Mouse (Mus musculus) hindbrain, embryonic 11.5 days (tissue): ENCODE measurements around the gene Cdk14. TPM values are rescaled to one million over a fixed set of nuclear protein-coding genes. Genes with fewer than 3 reads are reported as not detected.
A peak's percentile ranks its signal among the peaks of the same experiment; 100 is the strongest.

Source experiments
- ATAC-seq: fragments of 200-750 bp; cut with Nextera tagmentation; 2 replicates; pipeline ENCODE4 v1.8.0; 2017; ENCODE audit warnings: mild to moderate bottlenecking, moderate TSS enrichment, moderate library complexity; ENCODE audit not compliant: low FRiP score
- DNase-seq: peaks from one replicate; pipeline ENCODE4 v3.0.0-alpha.2; 2015; ENCODE audit warnings: low spot score
- H3K27ac ChIP-seq: fragments of 300-500 bp; sonication (generic); 2 replicates; pipeline ENCODE4 v1.5.1; 2014; ENCODE audit warnings: mild to moderate bottlenecking, low read depth, low read length
- H3K27me3 ChIP-seq: fragments of 300-500 bp; sonication (generic); 2 replicates; pipeline ENCODE4 v1.6.1; 2014; ENCODE audit warnings: mild to moderate bottlenecking, low read length, moderate library complexity, mixed read lengths; ENCODE audit not compliant: control insufficient read depth, insufficient read depth
- H3K36me3 ChIP-seq: fragments of 300-500 bp; sonication (generic); 2 replicates; pipeline ENCODE4 v1.6.1; 2014; ENCODE audit warnings: mild to moderate bottlenecking, low read length, moderate library complexity, mixed read lengths; ENCODE audit not compliant: control insufficient read depth, insufficient read depth
- H3K4me1 ChIP-seq: fragments of 300-500 bp; sonication (generic); replicated peaks from 2 replicates; pipeline ENCODE4 v1.6.1; 2014; ENCODE audit warnings: low read length, mixed read lengths; ENCODE audit not compliant: control insufficient read depth, insufficient read depth
- H3K4me2 ChIP-seq: fragments of 300-500 bp; sonication (generic); replicated peaks from 2 replicates; pipeline ENCODE4 v1.6.1; 2014; ENCODE audit warnings: mild to moderate bottlenecking, low read depth, low read length
- H3K4me3 ChIP-seq: fragments of 300-500 bp; sonication (generic); 2 replicates; pipeline ENCODE4 v1.5.1; 2014; ENCODE audit warnings: low read depth, low read length
- H3K9ac ChIP-seq: fragments of 300-500 bp; sonication (generic); 2 replicates; pipeline ENCODE4 v1.6.1; 2014; ENCODE audit warnings: low read depth, low read length
- H3K9me3 ChIP-seq: fragments of 300-500 bp; sonication (generic); 2 replicates; pipeline ENCODE4 v1.6.1; 2016; ENCODE audit warnings: low read length; ENCODE audit not compliant: control insufficient read depth
- WGBS: fragments of 180-500 bp; shearing (Covaris S2); extraction: QIAGEN DNeasy Blood & Tissue Kit; methylation state at CpG from one replicate; pipeline ENCODE4 v1.1.7; 2014; 5-methylcytosine and 5-hydroxymethylcytosine counted together
- polyA plus RNA-seq: library from polyadenylated mRNA; unstranded; fragments of >200 nt; fragmentation: Nextera tagmentation; extraction: Ambion mirVana; gene quantifications from 2 replicates; pipeline ENCODE4 v1.2.1, GENCODE M21; 2014

Gene Cdk14
- polyA plus RNA-seq, 1 experiment from 2014 or later: 35.7 TPM

GRCm38 (mm10) chr5:4756001-4756681 lies 664.0 kb downstream of the Cdk14 start:
- no peak overlapping the region for H3K27ac ChIP-seq
- ATAC-seq: 0 out of 2 replicates have a peak, but pooled peaks have one; percentile 5

GRCm38 (mm10) chr5:4755326-4755725 lies 664.8 kb downstream of the Cdk14 start:
- no peak for ATAC-seq
- Histone ChIP-seq H3K27ac (no peak overlapping the region), H3K4me2 (peak overlapping the region; percentile 99), H3K4me3 (peak overlapping the region; percentile 78), H3K9ac (peak overlapping the region; percentile 34), H3K4me1 (no peaks in the 10 kb centered on the region), H3K27me3 (peaks cover 8% of the 10 kb centered on the region; the same call in 1 of the 2 replicates), H3K36me3 (no peaks in the 10 kb centered on the region), H3K9me3 (no peaks in the 10 kb centered on the region)
- no peak for DNase-seq
- WGBS: 26% methylated on average over 11 of the region's 11 CpGs

More at GRCm38 (mm10) chr5:4756001-4756681, 664.0 kb downstream of the Cdk14 start:
- Histone ChIP-seq H3K27me3 (peaks cover 8% of the 10 kb centered on the region; the same call in 1 of the 2 replicates), H3K4me1 (no peaks in the 10 kb centered on the region), H3K9ac (peak overlapping the region; percentile 80), H3K36me3 (no peaks in the 10 kb centered on the region), H3K4me3 (peak overlapping the region; percentile 78), H3K4me2 (peak overlapping the region; percentile 99), H3K9me3 (no peaks in the 10 kb centered on the region)
- WGBS: 2% methylated on average over 43 of the region's 43 CpGs
- peak; percentile 54 for DNase-seq

- H3K27me3 ChIP-seq: peaks cover 7% of the 10 kb centered on the region; the same call in 1 of the 2 replicates
- H3K9me3 ChIP-seq: no peaks in the 10 kb centered on the region
- H3K27ac ChIP-seq: no peak overlapping the region
- no peak overlapping the region; the same call in 1 of the 2 replicates for H3K9ac ChIP-seq
- ATAC-seq (no peak), DNase-seq (peak; percentile 33)
- WGBS: 24% methylated on average over 9 of the region's 9 CpGs
- H3K4me1 ChIP-seq: no peaks in the 10 kb centered on the region
- H3K4me2 ChIP-seq: peak overlapping the region; percentile 99
- peak overlapping the region; percentile 78 for H3K4me3 ChIP-seq
- no peaks in the 10 kb centered on the region for H3K36me3 ChIP-seq
Observed at GRCm38 (mm10) chr5:4754701-4755281, 665.3 kb downstream of the Cdk14 start.

Other genes starting within 250 kb of the Cdk14 start
- gene 1700015F17Rik, start 58.8 kb upstream of the Cdk14 start, polyA plus RNA-seq: not detected in 2 replicates
- gene Cldn12, start 94.6 kb upstream of the Cdk14 start, polyA plus RNA-seq: 25.7 and 30.9 TPM in 2 replicates
- gene Gtpbp10, start 139.2 kb upstream of the Cdk14 start, polyA plus RNA-seq: 34.5 and 37.2 TPM in 2 replicates
- 4.0 and 5.0 TPM in 2 replicates for gene Gm8773, start 153.5 kb upstream of the Cdk14 start, polyA plus RNA-seq
- 8.0 and 9.6 TPM in 2 replicates for gene Cfap69, start 243.9 kb upstream of the Cdk14 start, polyA plus RNA-seq